Mouse (Mus musculus) lung, postnatal 0 days (tissue): Measurements from ENCODE around the gene Prkag2. TPM values are rescaled to one million over a fixed set of nuclear protein-coding genes. Genes with fewer than 3 reads are reported as not detected.

Experiments
- ATAC-seq: fragments of 200-750 bp; cut with Nextera tagmentation; 2 replicates; pipeline ENCODE4 v1.8.0; 2017; ENCODE audit warnings: moderate library complexity
- DNase-seq: peaks from one replicate; pipeline ENCODE4 v3.0.0-alpha.2; 2016; ENCODE audit warnings: low spot score
- H3K27ac ChIP-seq: fragments of 300-500 bp; sonication (generic); 2 replicates; pipeline ENCODE4 v1.5.1; 2014; ENCODE audit warnings: antibody characterized with exemption, mild to moderate bottlenecking, low read length, mixed read lengths
- H3K27me3 ChIP-seq: fragments of 300-500 bp; sonication (generic); replicated peaks from 2 replicates; pipeline ENCODE4 v1.6.1; 2014; ENCODE audit warnings: low read length, mixed read lengths; ENCODE audit not compliant: insufficient read depth
- H3K36me3 ChIP-seq: fragments of 300-500 bp; sonication (generic); 2 replicates; pipeline ENCODE4 v1.6.1; 2014; ENCODE audit warnings: low read length, mixed read lengths; ENCODE audit not compliant: insufficient read depth
- H3K4me1 ChIP-seq: fragments of 300-500 bp; sonication (generic); 2 replicates; pipeline ENCODE4 v1.6.1; 2014; ENCODE audit warnings: antibody characterized with exemption, low read depth, low read length, mixed read lengths; ENCODE audit not compliant: insufficient read depth
- H3K4me2 ChIP-seq: fragments of 300-500 bp; sonication (generic); replicated peaks from 2 replicates; pipeline ENCODE4 v1.6.1; 2014; ENCODE audit warnings: low read depth, mild to moderate bottlenecking, low read length, moderate library complexity, mixed read lengths
- H3K4me3 ChIP-seq: fragments of 300-500 bp; sonication (generic); 2 replicates; pipeline ENCODE4 v1.5.1; 2014; ENCODE audit warnings: low read depth, low read length
- H3K9ac ChIP-seq: fragments of 300-500 bp; sonication (generic); replicated peaks from 2 replicates; pipeline ENCODE4 v1.6.1; 2014; ENCODE audit warnings: low read depth, mild to moderate bottlenecking
- H3K9me3 ChIP-seq: fragments of 300-500 bp; sonication (generic); 2 replicates; pipeline ENCODE4 v1.6.1; 2016; ENCODE audit warnings: low read length, mixed read lengths
- CTCF ChIP-seq: IDR thresholded peaks from 2 replicates; pipeline ENCODE4 v1.5.1; 2016; ENCODE audit warnings: antibody characterized with exemption, mild to moderate bottlenecking
- EP300 ChIP-seq: IDR thresholded peaks from 2 replicates; pipeline ENCODE4 v1.6.1; 2016; ENCODE audit warnings: antibody characterized with exemption, mild to moderate bottlenecking, control low read depth
- WGBS: fragments of 180-500 bp; shearing (Covaris S2); extraction: QIAGEN DNeasy Blood & Tissue Kit; methylation state at CpG from one replicate; pipeline ENCODE4 v1.1.7; 2014; 5-methylcytosine and 5-hydroxymethylcytosine counted together
- polyA plus RNA-seq: library from polyadenylated mRNA; unstranded; fragments of >200 nt; fragmentation: Nextera tagmentation; extraction: Ambion mirVana; gene quantifications from 2 replicates; pipeline ENCODE4 v1.2.1, GENCODE M21; 2015

The Prkag2 gene
- polyA plus RNA-seq, 1 experiment from 2014 or later: 16.2 TPM

GRCm38 (mm10) chr5:24935446-24935845 lies 165.0 kb downstream of the Prkag2 start:
- DNase-seq (no peak), ATAC-seq (no peak)
- Histone ChIP-seq H3K9me3 (no peaks in the 10 kb centered on the region), H3K4me3 (no peak overlapping the region), H3K4me2 (no peak overlapping the region), H3K4me1 (no peaks in the 10 kb centered on the region), H3K36me3 (no peaks in the 10 kb centered on the region), H3K9ac (no peak overlapping the region), H3K27ac (no peak overlapping the region), H3K27me3 (no peaks in the 10 kb centered on the region)
- TF ChIP-seq EP300 (no peak), CTCF (no peak)
- 87% methylated on average over 10 of the region's 10 CpGs for WGBS

DNA sequence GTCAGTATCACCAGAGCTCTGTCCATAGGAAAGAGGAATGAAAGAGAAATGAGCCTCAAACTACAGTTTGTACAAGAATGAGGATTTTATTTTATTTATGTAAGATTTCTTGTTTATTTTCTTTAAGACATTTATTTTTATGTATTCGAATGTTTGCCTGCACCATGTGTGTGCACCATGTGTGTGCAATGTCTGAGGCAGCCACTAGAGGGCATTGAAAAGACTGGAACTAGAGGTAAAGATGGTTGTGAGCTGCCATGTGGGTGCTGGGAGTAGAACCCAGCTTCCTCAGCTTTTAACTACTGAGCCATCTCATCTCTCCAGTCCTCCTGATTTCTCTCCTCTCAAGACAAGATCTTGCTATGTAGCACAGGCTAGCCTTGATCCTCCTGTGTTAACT lies 166.7 kb downstream of the Prkag2 start:
- Histone ChIP-seq H3K4me2 (no peak overlapping the region), H3K27ac (no peak overlapping the region), H3K9me3 (no peaks in the 10 kb centered on the region), H3K4me1 (no peaks in the 10 kb centered on the region), H3K4me3 (no peak overlapping the region), H3K27me3 (no peaks in the 10 kb centered on the region), H3K9ac (no peak overlapping the region), H3K36me3 (no peaks in the 10 kb centered on the region)
- DNase-seq (no peak), ATAC-seq (no peak)
- 97% methylated on average over 1 of the region's 1 CpGs for WGBS
- TF ChIP-seq EP300 (no peak), CTCF (peak; percentile 28)

- peak; percentile 50 for DNase-seq
- no peak overlapping the region for H3K27ac ChIP-seq
- no peak overlapping the region for H3K4me2 ChIP-seq
- no peaks in the 10 kb centered on the region for H3K27me3 ChIP-seq
- ATAC-seq: no peak
- H3K9me3 ChIP-seq: no peaks in the 10 kb centered on the region
- no peak for TF ChIP-seq EP300
- no peak for TF ChIP-seq CTCF
- no peaks in the 10 kb centered on the region for H3K36me3 ChIP-seq
- 71% methylated on average over 10 of the region's 10 CpGs for WGBS
- no peak overlapping the region for H3K9ac ChIP-seq
- H3K4me1 ChIP-seq: no peaks in the 10 kb centered on the region
- no peak overlapping the region for H3K4me3 ChIP-seq
Measured at GRCm38 (mm10) chr5:24931578-24932185, 168.8 kb downstream of the Prkag2 start.

DNA sequence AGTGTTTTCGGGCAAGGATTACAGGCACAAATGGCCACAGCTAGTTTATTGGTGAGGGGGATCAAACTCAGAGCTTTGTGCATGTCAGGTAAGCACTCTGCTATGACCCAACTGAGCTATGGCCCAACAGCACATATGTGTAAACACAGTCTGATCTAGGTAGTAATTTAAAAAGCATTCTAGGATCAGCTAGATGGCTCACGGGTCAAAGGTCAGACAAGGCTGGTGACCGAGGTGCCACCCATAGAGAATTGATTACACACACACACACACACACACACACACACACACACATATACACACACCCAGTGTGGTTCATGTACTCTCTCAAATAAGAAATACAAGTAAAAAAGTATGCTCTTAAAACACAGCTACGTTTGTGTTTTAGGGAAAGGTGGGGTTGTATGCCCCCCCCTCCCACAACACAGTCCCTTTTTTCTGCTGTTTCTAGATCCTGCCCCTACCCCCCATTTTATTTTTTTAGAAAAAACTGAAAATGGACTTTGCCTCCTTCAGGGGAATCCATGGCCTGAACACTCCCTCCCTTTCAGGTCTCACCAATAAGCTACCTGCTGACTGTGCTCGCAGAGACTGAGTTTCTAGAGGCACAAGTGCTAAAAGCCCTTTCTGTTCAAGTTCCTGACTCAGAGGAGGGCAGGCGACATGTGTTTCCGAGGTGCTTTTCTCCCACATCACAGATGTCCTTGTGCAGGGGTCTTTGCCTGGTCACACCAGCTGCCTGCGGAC lies 169.4 kb downstream of the Prkag2 start:
- no peak overlapping the region for H3K9ac ChIP-seq
- TF ChIP-seq CTCF (no peak), EP300 (no peak)
- no peaks in the 10 kb centered on the region for H3K36me3 ChIP-seq
- no peak overlapping the region for H3K27ac ChIP-seq
- DNase-seq: no peak
- H3K4me3 ChIP-seq: no peak overlapping the region
- no peaks in the 10 kb centered on the region for H3K9me3 ChIP-seq
- H3K27me3 ChIP-seq: no peaks in the 10 kb centered on the region
- H3K4me2 ChIP-seq: no peak overlapping the region
- no peak for ATAC-seq
- no peaks in the 10 kb centered on the region for H3K4me1 ChIP-seq
- WGBS: 74% methylated on average over 8 of the region's 8 CpGs

GRCm38 (mm10) chr5:24928816-24929215 lies 171.6 kb downstream of the Prkag2 start:
- DNase-seq: no peak
- Histone ChIP-seq H3K27ac (no peak overlapping the region), H3K36me3 (no peaks in the 10 kb centered on the region), H3K9me3 (no peaks in the 10 kb centered on the region), H3K27me3 (no peaks in the 10 kb centered on the region), H3K9ac (no peak overlapping the region), H3K4me3 (no peak overlapping the region), H3K4me1 (no peaks in the 10 kb centered on the region), H3K4me2 (no peak overlapping the region)
- no peak for ATAC-seq
- 94% methylated on average over 4 of the region's 4 CpGs for WGBS
- no peak for TF ChIP-seq EP300
- TF ChIP-seq CTCF: no peak

- DNase-seq (no peak), ATAC-seq (no peak)
- H3K4me1 ChIP-seq: no peaks in the 10 kb centered on the region
- H3K36me3 ChIP-seq: no peaks in the 10 kb centered on the region
- no peaks in the 10 kb centered on the region for H3K27me3 ChIP-seq
- no peak overlapping the region for H3K9ac ChIP-seq
- H3K27ac ChIP-seq: no peak overlapping the region
- WGBS: 21% methylated on average over 8 of the region's 8 CpGs
- no peak overlapping the region for H3K4me2 ChIP-seq
- no peaks in the 10 kb centered on the region for H3K9me3 ChIP-seq
- no peak overlapping the region for H3K4me3 ChIP-seq
- TF ChIP-seq CTCF (no peak), EP300 (no peak)
Measured at GRCm38 (mm10) chr5:24927706-24928105, 172.7 kb downstream of the Prkag2 start.
